Mouse (Mus musculus): ENCODE results near the gene Gm8229. TPM values are rescaled to one million over a fixed set of nuclear protein-coding genes. Genes with fewer than 3 reads are reported as not detected.
"Not testable (repeated sequence)": the region's sequence is repeated elsewhere in the genome, so short reads cannot be mapped to it uniquely, and the experiment has no call there.

Gm8229 gene
- not detected in 2 replicates for polyA plus RNA-seq (2012; rRNA removed)

DNA sequence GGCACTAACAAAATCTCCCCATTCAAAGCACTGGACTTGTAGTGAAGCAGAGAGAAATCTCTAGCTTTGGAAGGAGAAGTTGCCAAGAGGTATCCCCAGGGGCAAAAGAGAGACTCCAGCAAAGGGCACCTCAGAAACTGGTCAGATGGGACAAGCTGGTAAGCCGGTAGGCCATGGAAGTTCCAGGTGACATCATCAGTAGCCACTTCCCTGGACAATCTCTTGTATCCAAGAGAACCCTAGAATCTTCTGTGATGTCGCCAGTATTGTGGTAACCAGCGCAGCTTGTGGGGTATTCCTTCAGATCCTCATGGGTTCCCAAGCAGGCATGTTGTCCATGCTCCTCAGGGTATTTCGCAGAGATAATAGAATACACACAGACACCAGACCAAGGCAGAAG lies at the start of gene Gm8229:
TSS of gene Gm8229 (plus strand) at position 301 of the 400 bp plus-strand sequence.
- not testable (repeated sequence) for H3K4me1 ChIP-seq (ENCODE audit: control insufficient read depth, insufficient read depth, low read length); H3K4me3 ChIP-seq (ENCODE audit: insufficient read depth, low read length); H3K27ac ChIP-seq (ENCODE audit: insufficient read depth, low read length)

GRCm38 (mm10) chr14:44338484-44338883 lies 26.7 kb upstream of the Gm8229 start, which contains the start of gene Gm5930:
Gene Gm5930, minus strand, starts transcription at chr14:44338584.
- H3K27ac ChIP-seq (ENCODE audit: insufficient read depth, low read length); H3K4me1 ChIP-seq (ENCODE audit: control insufficient read depth, insufficient read depth, low read length); H3K4me3 ChIP-seq (ENCODE audit: insufficient read depth, low read length): not testable (repeated sequence)

GRCm38 (mm10) chr14:44361416-44361815 lies 3.7 kb upstream of the Gm8229 start:
- H3K4me1 ChIP-seq (ENCODE audit: control insufficient read depth, insufficient read depth, low read length); H3K4me3 ChIP-seq (ENCODE audit: insufficient read depth, low read length); H3K27ac ChIP-seq (ENCODE audit: insufficient read depth, low read length): not testable (repeated sequence)

- not testable (repeated sequence) for H3K4me1 ChIP-seq (ENCODE audit: control insufficient read depth, insufficient read depth, low read length); H3K4me3 ChIP-seq (ENCODE audit: insufficient read depth, low read length); H3K27ac ChIP-seq (ENCODE audit: insufficient read depth, low read length)
Measured at GRCm38 (mm10) chr14:44362301-44362700, 2.9 kb upstream of the Gm8229 start.

- H3K4me3 ChIP-seq (ENCODE audit: insufficient read depth, low read length); H3K27ac ChIP-seq (ENCODE audit: insufficient read depth, low read length); H3K4me1 ChIP-seq (ENCODE audit: control insufficient read depth, insufficient read depth, low read length): not testable (repeated sequence)
Measured at GRCm38 (mm10) chr14:44384233-44384632, 19.1 kb downstream of the Gm8229 start.

DNA sequence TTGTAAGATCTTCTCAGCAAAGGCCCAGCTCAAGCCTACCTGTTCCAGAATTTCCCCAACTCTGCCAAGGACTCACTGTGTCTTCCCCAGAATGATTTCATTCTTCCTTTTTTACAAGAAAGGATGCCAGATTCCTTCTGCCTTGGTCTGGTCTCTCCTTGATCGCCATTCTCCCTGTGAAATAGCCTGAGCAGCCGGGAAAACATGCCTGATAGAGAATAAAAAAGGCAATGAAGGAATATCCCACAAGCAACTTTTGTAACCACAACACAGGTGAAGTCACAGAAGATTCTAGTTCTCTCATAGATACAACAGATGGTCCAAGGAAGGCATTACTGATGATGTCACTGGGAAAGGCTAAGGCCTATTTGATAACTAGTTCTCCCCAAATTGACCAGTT lies 45.4 kb downstream of the Gm8229 start, which contains the start of gene Gm3371:
TSS of gene Gm3371 (minus strand) at position 101 of the 400 bp plus-strand sequence.
- H3K4me3 ChIP-seq (ENCODE audit: insufficient read depth, low read length); H3K4me1 ChIP-seq (ENCODE audit: control insufficient read depth, insufficient read depth, low read length); H3K27ac ChIP-seq (ENCODE audit: insufficient read depth, low read length): not testable (repeated sequence)

Other genes with a start within 250 kb of the Gm8229 start
- gene Gm3327, start 241.5 kb upstream of the Gm8229 start, polyA plus RNA-seq (2012; rRNA removed) = not detected in 2 replicates
- not detected in 2 replicates for gene Gm8212, start 167.7 kb upstream of the Gm8229 start, polyA plus RNA-seq (2012; rRNA removed)
- not detected in 2 replicates for gene 4930503E14Rik, start 152.1 kb upstream of the Gm8229 start, polyA plus RNA-seq (2012; rRNA removed)
- gene Gm8220, start 79.8 kb upstream of the Gm8229 start, polyA plus RNA-seq (2012; rRNA removed) = not detected in 2 replicates
- not detected in 2 replicates for gene Gm5930, start 26.8 kb upstream of the Gm8229 start, polyA plus RNA-seq (2012; rRNA removed)
- gene Gm3371, start 45.3 kb downstream of the Gm8229 start, polyA plus RNA-seq (2012; rRNA removed) = not detected in 2 replicates
- not detected in 2 replicates for gene Gm8232, start 68.3 kb downstream of the Gm8229 start, polyA plus RNA-seq (2012; rRNA removed)
- not detected in 2 replicates for gene BC061237, start 127.1 kb downstream of the Gm8229 start, polyA plus RNA-seq (2012; rRNA removed)
- not detected in 2 replicates for gene Gm17093, start 152.9 kb downstream of the Gm8229 start, polyA plus RNA-seq (2012; rRNA removed)
- gene Gm8247, start 217.8 kb downstream of the Gm8229 start, polyA plus RNA-seq (2012; rRNA removed) = not detected in 2 replicates